Mouse (Mus musculus) 416B (cell line): ENCODE measurements around the gene Mfsd4a.

ENCODE experiments used
- DNase-seq: peaks from one replicate; pipeline ENCODE4 v3.0.0; 2011; ENCODE audit warnings: low read depth

Mfsd4a gene

DNA sequence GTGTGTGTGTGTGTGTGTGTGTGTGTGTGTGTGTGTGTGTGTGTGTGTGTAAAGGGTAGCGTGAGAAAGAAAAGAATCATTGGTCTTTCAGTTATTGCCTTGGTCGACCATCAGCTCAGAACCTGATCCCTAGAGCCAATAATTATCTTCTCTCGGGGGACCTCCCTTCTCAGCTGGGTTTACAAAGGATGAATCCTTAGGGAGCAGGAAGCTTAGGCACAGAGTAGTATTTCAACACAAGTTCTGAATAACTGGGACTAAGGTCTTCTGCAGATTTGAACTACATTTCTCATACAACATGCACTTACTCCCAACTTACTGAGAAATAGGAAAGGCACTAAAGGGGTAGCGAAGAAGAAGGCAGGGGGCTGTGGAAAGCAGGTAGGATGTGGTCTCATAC, 78.4 kb downstream of the Mfsd4a start:
- DNase-seq = no peak

GRCm38 (mm10) chr1:131987432-131987831, 80.4 kb downstream of the Mfsd4a start:
- DNase-seq = no peak

GRCm38 (mm10) chr1:131983806-131984205, 84.1 kb downstream of the Mfsd4a start:
- no peak for DNase-seq

DNA sequence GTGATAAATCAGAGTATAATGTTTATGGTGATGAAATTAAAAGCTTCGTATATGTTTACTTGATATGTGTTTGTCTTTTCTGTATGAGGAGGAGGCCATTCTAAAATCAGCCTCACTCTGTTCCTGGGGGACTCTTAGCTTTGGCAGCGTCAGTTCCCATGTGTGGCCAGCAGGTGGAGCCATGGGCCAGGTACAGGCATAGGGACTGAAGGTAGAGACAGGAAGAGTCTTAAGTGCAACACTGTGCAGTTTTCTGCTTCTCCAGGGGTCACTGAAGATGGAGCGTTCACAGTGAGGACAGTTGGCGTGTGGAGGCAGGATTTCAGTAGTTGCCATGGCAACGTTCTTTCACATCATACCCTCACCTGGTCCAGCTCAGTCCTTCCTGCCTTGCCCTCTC, 85.0 kb downstream of the Mfsd4a start:
- DNase-seq = peak; percentile 76

- peak; percentile 78 for DNase-seq
These were observed 86.4 kb downstream of the Mfsd4a start for GRCm38 (mm10) chr1:131981378-131982013.

- no peak for DNase-seq
These were observed 87.4 kb downstream of the Mfsd4a start for GRCm38 (mm10) chr1:131980471-131980870.

DNA sequence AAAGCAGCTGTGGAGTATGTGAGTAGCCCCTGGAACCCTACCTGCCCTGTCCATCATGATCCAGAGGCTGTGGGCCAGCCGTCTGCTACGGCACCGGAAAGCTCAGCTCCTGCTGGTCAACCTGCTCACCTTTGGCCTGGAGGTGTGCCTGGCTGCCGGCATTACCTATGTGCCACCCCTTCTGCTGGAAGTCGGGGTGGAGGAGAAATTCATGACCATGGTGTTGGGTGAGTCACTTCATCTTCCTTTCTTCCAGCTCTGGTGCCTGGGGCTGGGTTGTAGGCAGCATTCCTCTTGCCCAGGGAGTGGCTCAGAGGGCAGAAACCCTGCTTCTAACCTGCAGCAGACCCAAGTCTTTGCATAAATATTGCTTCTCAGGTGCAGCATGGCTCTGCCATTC, 91.0 kb downstream of the Mfsd4a start:
- DNase-seq = no peak

- DNase-seq = no peak
These were observed 93.9 kb downstream of the Mfsd4a start for GRCm38 (mm10) chr1:131973991-131974390.
